Mouse (Mus musculus) embryonic stem cell, embryonic (primary cell): ENCODE data around the gene Lzts3.

Experiments used
- CTCF ChIA-PET, 4 experiments: fragments of 300-600 bp in 2 of 4; fragments of 350-600 bp in 2 of 4; sonication (Branson Sonifier 250); formaldehyde crosslinking; loops; one replicate each; lab custom pipeline; 2022; ENCODE audit warnings: inconsistent platforms in 2 of 4; lab: Charles Lee
- POLR2A ChIA-PET, 4 experiments: fragments of 300-600 bp in 2 of 4; fragments of 350-600 bp in 2 of 4; sonication (Branson Sonifier 250); formaldehyde crosslinking; loops; one replicate each; lab custom pipeline; 2022; ENCODE audit warnings: antibody characterized with exemption in 4 of 4, inconsistent platforms in 1 of 4; lab: Charles Lee

Lzts3 gene

GRCm38 (mm10) chr2:130618972-130619371 lies 23.6 kb downstream of the Lzts3 start:
- CTCF ChIA-PET = interaction anchor here in 1 of 4 experiments (0.7 kb wide), 1 partner anchor 125 kb away, joined by 4 read pairs; no protein-coding TSS in a partner anchor
- POLR2A ChIA-PET = no interaction called here

GRCm38 (mm10) chr2:130613091-130613490 lies 29.5 kb downstream of the Lzts3 start:
- POLR2A ChIA-PET = interaction anchor here in 2 of 4 experiments (0.6 to 2.1 kb wide), 9 partner anchors 8 to 84 kb away, joined by 3 to 8 read pairs (median 4); partner anchors contain the start of genes Slc4a11 (in 2 of the 2), Ddrgk1 (in 1 of the 2) and Lzts3 (in 1 of the 2)
- CTCF ChIA-PET = interaction anchor here (0.5 to 1.7 kb wide), 21 partner anchors 8 to 583 kb away, joined by 3 to 10 read pairs (median 3); partner anchors contain the start of genes Ddrgk1 (in 1 of the 4), Itpa (in 1 of the 4) and Lzts3 (in 1 of the 4)

- POLR2A ChIA-PET = no interaction called here
- CTCF ChIA-PET = no interaction called here
These were observed 40.4 kb downstream of the Lzts3 start for GRCm38 (mm10) chr2:130602195-130602594.

- POLR2A ChIA-PET = interaction anchor here in 1 of 4 experiments (0.9 to 2.3 kb wide), 3 partner anchors 9 to 10 kb away, joined by 3 to 12 read pairs (median 3); no protein-coding TSS in a partner anchor
- CTCF ChIA-PET = interaction anchor here in 2 of 4 experiments (0.6 to 1.7 kb wide), 4 partner anchors 10 to 209 kb away, joined by 4 to 7 read pairs (median 6); partner anchors contain the start of gene Mrps26 (in 1 of the 2)
These were observed 44.2 kb downstream of the Lzts3 start for GRCm38 (mm10) chr2:130598399-130598798.

GRCm38 (mm10) chr2:130597601-130598010 lies 45.0 kb downstream of the Lzts3 start:
- CTCF ChIA-PET = interaction anchor here (0.5 to 1.7 kb wide), 37 partner anchors 9 to 353 kb away, joined by 3 to 10 read pairs (median 4); partner anchors contain the start of genes Mrps26 (in 3 of the 4), Avp (in 1 of the 4), Ddrgk1 (in 1 of the 4) and Lzts3 (in 1 of the 4)
- POLR2A ChIA-PET = interaction anchor here in 2 of 4 experiments (0.6 to 2.3 kb wide), 9 partner anchors 10 to 67 kb away, joined by 3 to 12 read pairs (median 3); partner anchors contain the start of genes Ddrgk1 (in 1 of the 2) and Mrps26 (in 1 of the 2)

GRCm38 (mm10) chr2:130595596-130595995 lies 47.0 kb downstream of the Lzts3 start:
- ChIA-PET POLR2A (interaction anchor here in 1 of 4 experiments (0.7 to 0.8 kb wide), 2 partner anchors 28 to 576 kb away, joined by 3 to 16 read pairs; no protein-coding TSS in a partner anchor), CTCF (interaction anchor here in 1 of 4 experiments (0.6 kb wide), 1 partner anchor 481 kb away, joined by 3 read pairs; no protein-coding TSS in a partner anchor)

- ChIA-PET CTCF (no interaction called here), POLR2A (no interaction called here)
These were observed 51.6 kb downstream of the Lzts3 start for GRCm38 (mm10) chr2:130591016-130591415.

GRCm38 (mm10) chr2:130589761-130590160 lies 52.8 kb downstream of the Lzts3 start:
- CTCF ChIA-PET = interaction anchor here in 1 of 4 experiments (1.5 kb wide), 1 partner anchor 27 kb away, joined by 3 read pairs; the partner anchor contains the start of gene Mrps26
- POLR2A ChIA-PET = interaction anchor here in 2 of 4 experiments (0.8 to 1.3 kb wide), 3 partner anchors 9 to 160 kb away, joined by 3 to 4 read pairs (median 3); no protein-coding TSS in a partner anchor

GRCm38 (mm10) chr2:130589157-130589556 lies 53.4 kb downstream of the Lzts3 start:
- ChIA-PET CTCF (interaction anchor here in 1 of 4 experiments (1.5 kb wide), 1 partner anchor 26 kb away, joined by 3 read pairs; the partner anchor contains the start of gene Mrps26), POLR2A (interaction anchor here in 2 of 4 experiments (0.8 to 3.0 kb wide), 4 partner anchors 8 to 161 kb away, joined by 3 to 12 read pairs (median 4); no protein-coding TSS in a partner anchor)

GRCm38 (mm10) chr2:130588373-130588772 lies 54.2 kb downstream of the Lzts3 start:
- ChIA-PET POLR2A (interaction anchor here in 1 of 4 experiments (0.7 to 3.0 kb wide), 4 partner anchors 9 to 640 kb away, joined by 3 to 12 read pairs (median 4); no protein-coding TSS in a partner anchor), CTCF (interaction anchor here in 1 of 4 experiments (0.7 to 1.6 kb wide), 2 partner anchors 9 to 803 kb away, joined by 3 to 6 read pairs; no protein-coding TSS in a partner anchor)

GRCm38 (mm10) chr2:130586016-130586415 lies 56.6 kb downstream of the Lzts3 start:
- POLR2A ChIA-PET = interaction anchor here in 1 of 4 experiments (0.6 kb wide), 1 partner anchor 9 kb away, joined by 9 read pairs; no protein-coding TSS in a partner anchor
- CTCF ChIA-PET = interaction anchor here in 1 of 4 experiments (0.9 kb wide), 1 partner anchor 12 kb away, joined by 3 read pairs; no protein-coding TSS in a partner anchor

- ChIA-PET POLR2A (interaction anchor here in 3 of 4 experiments (0.6 to 2.2 kb wide), 7 partner anchors 8 to 452 kb away, joined by 3 to 8 read pairs (median 3); partner anchors contain the start of genes Mrps26 (in 2 of the 3), Oxt (in 1 of the 3) and Snrpb (in 1 of the 3)), CTCF (interaction anchor here (0.5 to 2.0 kb wide), 8 partner anchors 13 to 1338 kb away, joined by 3 to 7 read pairs (median 4); partner anchors contain the start of gene Mrps26 (in 2 of the 4))
These were observed 58.6 kb downstream of the Lzts3 start for GRCm38 (mm10) chr2:130583902-130584560.
